Mouse (Mus musculus) lung, embryonic 16.5 days (tissue): ENCODE measurements around the gene Atp1a1. TPM values are rescaled to one million over a fixed set of nuclear protein-coding genes. Genes with fewer than 3 reads are reported as not detected.

Experiments used
- ATAC-seq: fragments of 200-750 bp; cut with Nextera tagmentation; 2 replicates; pipeline ENCODE4 v1.8.0; 2017; ENCODE audit warnings: low read depth, mild to moderate bottlenecking, moderate library complexity
- H3K27ac ChIP-seq: fragments of 300-500 bp; sonication (generic); 2 replicates; pipeline ENCODE4 v1.5.1; 2014; ENCODE audit warnings: mild to moderate bottlenecking, control low read depth, low read length
- H3K27me3 ChIP-seq: fragments of 300-500 bp; sonication (generic); 2 replicates; pipeline ENCODE4 v1.6.1; 2014; ENCODE audit warnings: low read depth, low read length, mixed read lengths; ENCODE audit not compliant: control insufficient read depth, insufficient read depth
- H3K36me3 ChIP-seq: fragments of 300-500 bp; sonication (generic); 2 replicates; pipeline ENCODE4 v1.6.1; 2014; ENCODE audit warnings: low read length; ENCODE audit not compliant: control insufficient read depth, insufficient read depth
- H3K4me1 ChIP-seq: fragments of 300-500 bp; sonication (generic); replicated peaks from 2 replicates; pipeline ENCODE4 v1.6.1; 2014; ENCODE audit warnings: low read length, mixed read lengths; ENCODE audit not compliant: control insufficient read depth, insufficient read depth
- H3K4me2 ChIP-seq: fragments of 300-500 bp; sonication (generic); 2 replicates; pipeline ENCODE4 v1.6.1; 2014; ENCODE audit warnings: low read depth, low read length, control low read depth
- H3K4me3 ChIP-seq: fragments of 300-500 bp; sonication (generic); 2 replicates; pipeline ENCODE4 v1.5.1; 2014; ENCODE audit warnings: mild to moderate bottlenecking, low read length, control low read depth
- H3K9ac ChIP-seq: fragments of 300-500 bp; sonication (generic); 2 replicates; pipeline ENCODE4 v1.6.1; 2014; ENCODE audit warnings: low read length, control low read depth
- H3K9me3 ChIP-seq: fragments of 300-500 bp; sonication (generic); 2 replicates; pipeline ENCODE4 v1.6.1; 2016; ENCODE audit warnings: low read length; ENCODE audit not compliant: control insufficient read depth
- WGBS: fragments of 180-500 bp; shearing (Covaris S2); extraction: QIAGEN DNeasy Blood & Tissue Kit; methylation state at CpG from one replicate; pipeline ENCODE4 v1.1.7; 2014; 5-methylcytosine and 5-hydroxymethylcytosine counted together
- polyA plus RNA-seq: library from polyadenylated mRNA; unstranded; fragments of >200 nt; fragmentation: Nextera tagmentation; extraction: Ambion mirVana; gene quantifications from 2 replicates; pipeline ENCODE4 v1.2.1, GENCODE M21; 2015

The Atp1a1 gene
- polyA plus RNA-seq, 1 experiment from 2014 or later: 118 TPM

- Histone ChIP-seq H3K27me3 (no peaks in the 10 kb centered on the region), H3K4me1 (peaks cover 63% of the 10 kb centered on the region), H3K27ac (peak overlapping the region; percentile 51), H3K4me3 (no peak overlapping the region), H3K36me3 (peaks cover 5% of the 10 kb centered on the region), H3K4me2 (no peak overlapping the region), H3K9me3 (no peaks in the 10 kb centered on the region), H3K9ac (no peak overlapping the region)
- no peak for ATAC-seq
- WGBS: 39% methylated on average over 10 of the region's 10 CpGs
Measured at GRCm38 (mm10) chr3:101597317-101598096, 7.0 kb downstream of the Atp1a1 start.

GRCm38 (mm10) chr3:101596686-101597085 is 7.8 kb downstream of the Atp1a1 start:
- Histone ChIP-seq H3K9ac (peak overlapping the region; percentile 30; the same call in 1 of the 2 replicates), H3K36me3 (peaks cover 12% of the 10 kb centered on the region), H3K9me3 (no peaks in the 10 kb centered on the region), H3K27me3 (no peaks in the 10 kb centered on the region), H3K27ac (peak overlapping the region; percentile 80), H3K4me1 (peaks cover 56% of the 10 kb centered on the region), H3K4me3 (no peak overlapping the region), H3K4me2 (peak overlapping the region; percentile 20)
- ATAC-seq: no peak
- 18% methylated on average over 8 of the region's 8 CpGs for WGBS

GRCm38 (mm10) chr3:101595866-101596630 is 8.4 kb downstream of the Atp1a1 start:
- H3K9ac ChIP-seq: no peak overlapping the region; the same call in 1 of the 2 replicates
- H3K27me3 ChIP-seq: no peaks in the 10 kb centered on the region
- peak overlapping the region; percentile 80 for H3K27ac ChIP-seq
- peak overlapping the region; percentile 20 for H3K4me2 ChIP-seq
- H3K4me1 ChIP-seq: peaks cover 50% of the 10 kb centered on the region
- peaks cover 18% of the 10 kb centered on the region for H3K36me3 ChIP-seq
- WGBS: 45% methylated on average over 14 of the region's 14 CpGs
- no peak overlapping the region for H3K4me3 ChIP-seq
- no peaks in the 10 kb centered on the region for H3K9me3 ChIP-seq
- peak; percentile 79 for ATAC-seq

- Histone ChIP-seq H3K4me1 (peaks cover 40% of the 10 kb centered on the region), H3K27ac (no peak overlapping the region), H3K27me3 (no peaks in the 10 kb centered on the region), H3K4me3 (no peak overlapping the region), H3K36me3 (peaks cover 28% of the 10 kb centered on the region), H3K9ac (no peak overlapping the region), H3K9me3 (no peaks in the 10 kb centered on the region), H3K4me2 (no peak overlapping the region)
- ATAC-seq: no peak
- 83% methylated on average over 5 of the region's 5 CpGs for WGBS
Measured at GRCm38 (mm10) chr3:101594982-101595381, 9.5 kb downstream of the Atp1a1 start.

DNA sequence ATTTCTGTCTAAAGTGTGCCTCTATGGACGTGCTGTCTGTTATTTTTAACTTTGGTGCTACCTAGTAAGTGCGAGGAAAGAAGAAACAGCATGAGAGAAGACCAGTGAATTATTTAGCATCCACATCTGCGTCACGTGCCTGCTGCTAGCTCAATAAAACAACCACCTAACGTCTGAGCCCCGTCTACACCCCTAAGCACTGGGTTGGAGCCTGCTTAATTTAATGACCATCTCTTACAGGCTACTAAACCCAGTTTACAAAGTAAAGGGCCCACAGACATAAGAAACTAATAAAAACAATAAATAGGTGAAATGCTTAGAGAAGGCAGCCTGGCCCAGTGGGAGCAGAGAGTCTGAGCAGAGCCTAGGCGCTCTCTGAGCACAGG is 11.2 kb downstream of the Atp1a1 start:
- Histone ChIP-seq H3K4me2 (no peak overlapping the region), H3K9ac (no peak overlapping the region), H3K27me3 (no peaks in the 10 kb centered on the region), H3K9me3 (no peaks in the 10 kb centered on the region), H3K4me1 (peaks cover 25% of the 10 kb centered on the region), H3K4me3 (no peak overlapping the region), H3K36me3 (peaks cover 44% of the 10 kb centered on the region), H3K27ac (no peak overlapping the region)
- no peak for ATAC-seq
- 86% methylated on average over 7 of the region's 7 CpGs for WGBS

- Histone ChIP-seq H3K9ac (no peak overlapping the region), H3K27me3 (no peaks in the 10 kb centered on the region), H3K4me3 (no peak overlapping the region), H3K9me3 (no peaks in the 10 kb centered on the region), H3K4me2 (no peak overlapping the region), H3K4me1 (peaks cover 18% of the 10 kb centered on the region), H3K27ac (no peak overlapping the region), H3K36me3 (peaks cover 48% of the 10 kb centered on the region)
- no peak for ATAC-seq
- WGBS: 82% methylated on average over 21 of the region's 21 CpGs
Measured at GRCm38 (mm10) chr3:101592281-101593265, 11.9 kb downstream of the Atp1a1 start.

DNA sequence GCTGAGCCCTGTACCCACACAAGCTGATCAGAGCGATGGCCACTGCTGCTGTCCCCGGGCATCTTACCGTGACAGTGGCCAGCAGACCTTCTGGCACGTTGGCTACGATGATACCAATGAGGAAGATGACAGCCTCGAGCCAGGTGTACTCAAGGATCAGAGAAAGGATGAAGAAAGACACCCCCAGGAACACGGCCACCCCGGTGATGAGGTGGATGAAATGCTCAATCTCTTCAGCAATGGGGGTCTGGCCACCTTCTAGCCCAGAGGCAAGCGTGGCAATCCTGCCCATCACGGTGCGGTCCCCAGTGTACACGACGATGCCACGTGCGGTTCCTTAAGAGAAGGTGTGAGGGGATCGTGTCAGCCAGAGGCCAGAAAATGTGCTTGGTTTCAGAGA is 14.1 kb downstream of the Atp1a1 start:
- Histone ChIP-seq H3K27ac (no peak overlapping the region), H3K36me3 (peaks cover 63% of the 10 kb centered on the region), H3K4me2 (no peak overlapping the region), H3K9me3 (no peaks in the 10 kb centered on the region), H3K4me1 (no peaks in the 10 kb centered on the region), H3K4me3 (no peak overlapping the region), H3K27me3 (no peaks in the 10 kb centered on the region), H3K9ac (no peak overlapping the region)
- ATAC-seq: no peak
- WGBS: 92% methylated on average over 16 of the region's 16 CpGs

DNA sequence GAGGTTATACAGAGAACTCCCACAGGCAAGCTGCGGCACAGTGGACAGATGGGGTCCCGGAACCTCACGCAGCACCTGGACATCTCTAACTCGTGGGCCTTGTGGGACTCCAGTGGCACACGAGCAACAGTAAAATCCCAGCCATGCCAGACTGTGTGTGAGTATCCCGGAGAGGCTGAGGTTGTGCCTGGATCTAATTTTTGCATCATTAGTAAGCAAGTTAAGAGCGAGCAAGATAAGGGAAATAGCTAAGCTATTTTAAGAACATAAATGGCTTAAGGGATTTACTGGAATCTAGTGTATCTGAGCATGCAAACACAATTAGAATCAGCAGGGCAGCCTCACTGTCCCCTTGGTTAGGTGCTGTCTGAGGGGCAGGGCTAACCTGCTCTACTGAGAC is 16.2 kb downstream of the Atp1a1 start:
- Histone ChIP-seq H3K9me3 (no peaks in the 10 kb centered on the region), H3K4me2 (no peak overlapping the region), H3K4me3 (no peak overlapping the region), H3K36me3 (peaks cover 80% of the 10 kb centered on the region), H3K27me3 (no peaks in the 10 kb centered on the region), H3K4me1 (no peaks in the 10 kb centered on the region), H3K9ac (no peak overlapping the region), H3K27ac (no peak overlapping the region)
- ATAC-seq: no peak
- 88% methylated on average over 7 of the region's 7 CpGs for WGBS
